8 mouse cellular contexts compared by ENCODE assay signal in genomic region chr12:50648176-50648670, GRCm38 (mm10). TPM values are rescaled to one million over a fixed set of nuclear protein-coding genes. Genes with fewer than 3 reads are reported as not detected.
DNase-seq lines count a peak whose midpoint lies in the region; ATAC-seq and TF ChIP-seq lines count a peak whose summit lies in the region.

No protein-coding gene starts in this region.

- H3K27ac ChIP-seq in spleen, adult 2 months (ENCODE audit: insufficient read depth, low read length), result 0 out of 2 replicates have a peak overlapping the region, but pooled peaks have one; percentile 22
- peak overlapping the region; percentile 77 for H3K27ac ChIP-seq in heart, embryonic 15.5 days
- no peak overlapping the region for H3K27ac ChIP-seq in liver, embryonic 11.5 days (ENCODE audit: low read depth, low read length)
- peak overlapping the region; percentile 63; the same call in 1 of the 2 replicates for H3K27ac ChIP-seq in stomach, embryonic 15.5 days

- DNase-seq in cerebellum, adult 11-12 months, result no peak
- DNase-seq in spleen, adult 2 months (ENCODE audit: low read depth in 1 of 2, low spot score in 2 of 2), result no peak
- no peak for DNase-seq in spleen, postnatal 10 days (ENCODE audit: low spot score in 2 of 2)
- no peak for DNase-seq in liver, embryonic 11.5 days (ENCODE audit: low spot score)
- no peak for DNase-seq in left cerebral cortex, adult 11 months (ENCODE audit: low spot score)

- TF ChIP-seq POLR2A in spleen, adult 2 months (IDR thresholded peaks at IDR 0.05; ENCODE audit: low read depth, low read length), result no peak

- peak overlapping the region; percentile 87 for H3K4me2 ChIP-seq in heart, embryonic 15.5 days
- H3K4me2 ChIP-seq in liver, embryonic 11.5 days, result peak overlapping the region; percentile 92
- peak overlapping the region; percentile 91 for H3K4me2 ChIP-seq in stomach, embryonic 15.5 days

- no peak for TF ChIP-seq CTCF in spleen, adult 2 months (IDR thresholded peaks at IDR 0.05; ENCODE audit: extremely low read depth, insufficient read depth, insufficient read length, insufficient replicate concordance)

- H3K9me3 ChIP-seq in heart, embryonic 15.5 days (replicated peaks), result no peaks in the 10 kb centered on the region
- no peaks in the 10 kb centered on the region for H3K9me3 ChIP-seq in liver, embryonic 11.5 days (ENCODE audit: control insufficient read depth, low read length)
- no peaks in the 10 kb centered on the region for H3K9me3 ChIP-seq in stomach, embryonic 15.5 days

- H3K9ac ChIP-seq in heart, embryonic 15.5 days, result peak overlapping the region; percentile 78
- peak overlapping the region; percentile 67 for H3K9ac ChIP-seq in liver, embryonic 11.5 days (ENCODE audit: low read depth, low read length)
- H3K9ac ChIP-seq in stomach, embryonic 15.5 days, result peak overlapping the region; percentile 82

- no peaks in the 10 kb centered on the region for H3K36me3 ChIP-seq in spleen, adult 2 months (ENCODE audit: control insufficient read depth, insufficient read depth, low read length)
- no peaks in the 10 kb centered on the region for H3K36me3 ChIP-seq in heart, embryonic 15.5 days
- H3K36me3 ChIP-seq in liver, embryonic 11.5 days (ENCODE audit: control insufficient read depth, insufficient read depth, low read length), result no peaks in the 10 kb centered on the region
- H3K36me3 ChIP-seq in stomach, embryonic 15.5 days, result no peaks in the 10 kb centered on the region

- H3K4me1 ChIP-seq in spleen, adult 2 months (ENCODE audit: control insufficient read depth, insufficient read depth, insufficient read length), result no peaks in the 10 kb centered on the region; the same call in 1 of the 2 replicates
- peaks cover 21% of the 10 kb centered on the region for H3K4me1 ChIP-seq in heart, embryonic 15.5 days (replicated peaks)
- 0 out of 2 replicates have a peak, but pooled peaks cover 3% of the 10 kb centered on the region for H3K4me1 ChIP-seq in liver, embryonic 11.5 days (replicated peaks; ENCODE audit: control insufficient read depth, insufficient read depth, low read length)
- no peaks in the 10 kb centered on the region for H3K4me1 ChIP-seq in stomach, embryonic 15.5 days

- peak; percentile 28; the same call in 1 of the 2 replicates for ATAC-seq in cerebellum, adult (ENCODE audit: insufficient number of reproducible peaks, low FRiP score, low TSS enrichment)
- ATAC-seq in heart, embryonic 15.5 days (replicated peaks; ENCODE audit: insufficient number of reproducible peaks, insufficient read depth, low FRiP score, low read depth), result peak; percentile 55; the same call in 1 of the 2 replicates
- ATAC-seq in liver, embryonic 11.5 days (replicated peaks; ENCODE audit: low FRiP score), result peak; percentile 53
- ATAC-seq in stomach, embryonic 15.5 days (ENCODE audit: insufficient read depth, low FRiP score, low read depth), result no peak

- H3K27me3 ChIP-seq in spleen, adult 2 months (ENCODE audit: control insufficient read depth, insufficient read depth, low read length), result peaks cover 9% of the 10 kb centered on the region
- H3K27me3 ChIP-seq in heart, embryonic 15.5 days, result no peaks in the 10 kb centered on the region; the same call in 1 of the 2 replicates
- H3K27me3 ChIP-seq in liver, embryonic 11.5 days (replicated peaks; ENCODE audit: control insufficient read depth, insufficient read depth, low read length), result peaks cover 10% of the 10 kb centered on the region
- H3K27me3 ChIP-seq in stomach, embryonic 15.5 days (replicated peaks), result no peaks in the 10 kb centered on the region

- H3K4me3 ChIP-seq in spleen, adult 2 months (ENCODE audit: extremely low read depth, insufficient read depth, insufficient read length), result peak overlapping the region; percentile 7; the same call in 1 of the 2 replicates
- peak overlapping the region; percentile 83 for H3K4me3 ChIP-seq in heart, embryonic 15.5 days
- peak overlapping the region; percentile 77 for H3K4me3 ChIP-seq in liver, embryonic 11.5 days (ENCODE audit: low read depth, low read length)
- H3K4me3 ChIP-seq in stomach, embryonic 15.5 days (replicated peaks), result peak overlapping the region; percentile 81

- WGBS in spleen, adult 2 months, result 9% methylated on average over 16 of the region's 16 CpGs
- 2% methylated on average over 16 of the region's 16 CpGs for WGBS in heart, embryonic 15.5 days
- WGBS in liver, embryonic 11.5 days, result 2% methylated on average over 16 of the region's 16 CpGs
- WGBS in stomach, embryonic 15.5 days, result 1% methylated on average over 16 of the region's 16 CpGs

RNA-seq across cellular contexts. Expression of gene Prkd1, which starts 0.7 kb away (rescaled TPM):
- polyA plus RNA-seq in spleen, adult 2 months (2012; rRNA removed), result 0.73 and 0.81 TPM in 2 replicates
- 5.2 and 5.8 TPM in 2 replicates for polyA plus RNA-seq in heart, embryonic 15.5 days (2015; fragmentation: Nextera tagmentation; extraction: Ambion mirVana)
- 2.6 and 2.9 TPM in 2 replicates for polyA plus RNA-seq in liver, embryonic 11.5 days (2014; fragmentation: Nextera tagmentation; extraction: Ambion mirVana)
- polyA plus RNA-seq in stomach, embryonic 15.5 days (2015; fragmentation: Nextera tagmentation; extraction: Ambion mirVana), result 6.3 and 7.0 TPM in 2 replicates

Comparison
In these comparisons a context has a peak if more than half of its experiments do, and no peak if none do; other contexts are left out.
1. H3K4me3 ChIP-seq: peak in every context shown above with its lines; median percentile 83 in heart, embryonic 15.5 days; 81 in stomach, embryonic 15.5 days; 77 in liver, embryonic 11.5 days; 7 in spleen, adult 2 months.